In genomic region chr12:4143179-4143578, GRCm38 (mm10) we compare ENCODE assay signal across 18 mouse cellular contexts. TPM values are rescaled to one million over a fixed set of nuclear protein-coding genes. Genes with fewer than 3 reads are reported as not detected.
A peak's percentile ranks its signal among the peaks of the same experiment; 100 is the strongest.
DNase-seq lines count a peak whose midpoint lies in the region; ATAC-seq and TF ChIP-seq lines count a peak whose summit lies in the region.
"Had no signal": no experiment of that assay in that cellular context is flagged by ENCODE, and none has a peak within 500 bp of the region (broad histone marks: within the 10 kb centered on the region; RNA-seq: fewer than 3 reads in every experiment).

No protein-coding gene starts in this region.

- peak; percentile 29; the same call in 1 of the 2 replicates for TF ChIP-seq CTCF in hindbrain, postnatal 0 days (IDR thresholded peaks at IDR 0.05; ENCODE audit: low read depth)
- peak; percentile 42; the same call in 1 of the 2 replicates for TF ChIP-seq CTCF in lung, postnatal 0 days (IDR thresholded peaks at IDR 0.05)

- 93% methylated on average over 5 of the region's 5 CpGs for WGBS in hindbrain, postnatal 0 days
- 82% methylated on average over 5 of the region's 5 CpGs for WGBS in hindbrain, embryonic 12.5 days
- 91% methylated on average over 5 of the region's 5 CpGs for WGBS in lung, postnatal 0 days
- WGBS in embryonic facial prominence, embryonic 10.5 days = 89% methylated on average over 5 of the region's 5 CpGs

- H3K9me3 ChIP-seq in hindbrain, postnatal 0 days (ENCODE audit: low read length) = no peaks in the 10 kb centered on the region
- no peaks in the 10 kb centered on the region for H3K9me3 ChIP-seq in hindbrain, embryonic 12.5 days (replicated peaks)
- no peaks in the 10 kb centered on the region for H3K9me3 ChIP-seq in lung, postnatal 0 days (ENCODE audit: low read length)
- H3K9me3 ChIP-seq in embryonic facial prominence, embryonic 10.5 days = no peaks in the 10 kb centered on the region
- H3K9me3 ChIP-seq: hindbrain, embryonic 15.5 days; limb, embryonic 12.5 days had no signal

- H3K4me2 ChIP-seq in hindbrain, postnatal 0 days (ENCODE audit: low read depth, low read length) = no peak overlapping the region
- no peak overlapping the region for H3K4me2 ChIP-seq in hindbrain, embryonic 12.5 days (replicated peaks)
- no peak overlapping the region for H3K4me2 ChIP-seq in lung, postnatal 0 days (replicated peaks; ENCODE audit: low read depth, low read length)
- H3K4me2 ChIP-seq: hindbrain, embryonic 15.5 days; limb, embryonic 12.5 days had no signal

- H3K4me3 ChIP-seq in hindbrain, postnatal 0 days (ENCODE audit: low read length) = no peak overlapping the region
- no peak overlapping the region for H3K4me3 ChIP-seq in hindbrain, embryonic 12.5 days
- H3K4me3 ChIP-seq in lung, postnatal 0 days (ENCODE audit: low read depth, low read length) = no peak overlapping the region
- no peak overlapping the region for H3K4me3 ChIP-seq in embryonic facial prominence, embryonic 10.5 days
- H3K4me3 ChIP-seq: erythroblast, embryonic 14.5 days; hindbrain, embryonic 15.5 days; limb, embryonic 12.5 days; myocyte had no signal

- H3K9ac ChIP-seq in hindbrain, postnatal 0 days (replicated peaks; ENCODE audit: low read length) = no peak overlapping the region
- no peak overlapping the region for H3K9ac ChIP-seq in hindbrain, embryonic 12.5 days
- no peak overlapping the region for H3K9ac ChIP-seq in lung, postnatal 0 days (replicated peaks; ENCODE audit: low read depth)
- H3K9ac ChIP-seq: hindbrain, embryonic 15.5 days; limb, embryonic 12.5 days had no signal

- no peak for ATAC-seq in hindbrain, postnatal 0 days
- no peak for ATAC-seq in hindbrain, embryonic 12.5 days (ENCODE audit: low FRiP score)
- ATAC-seq in lung, postnatal 0 days = no peak
- ATAC-seq: forebrain, embryonic 16.5 days had no signal

- H3K27ac ChIP-seq in hindbrain, postnatal 0 days = no peak overlapping the region
- no peak overlapping the region for H3K27ac ChIP-seq in hindbrain, embryonic 12.5 days
- H3K27ac ChIP-seq in lung, postnatal 0 days (ENCODE audit: low read length) = no peak overlapping the region
- H3K27ac ChIP-seq in embryonic facial prominence, embryonic 10.5 days (replicated peaks) = no peak overlapping the region
- H3K27ac ChIP-seq: hindbrain, embryonic 15.5 days; limb, embryonic 12.5 days had no signal

- H3K4me1 ChIP-seq in hindbrain, postnatal 0 days (ENCODE audit: insufficient read depth, low read length) = no peaks in the 10 kb centered on the region; the same call in 1 of the 2 replicates
- H3K4me1 ChIP-seq in hindbrain, embryonic 12.5 days = no peaks in the 10 kb centered on the region
- no peaks in the 10 kb centered on the region for H3K4me1 ChIP-seq in lung, postnatal 0 days (ENCODE audit: insufficient read depth, low read depth, low read length)
- H3K4me1 ChIP-seq in embryonic facial prominence, embryonic 10.5 days = peaks cover 8% of the 10 kb centered on the region; the same call in 1 of the 2 replicates

- TF ChIP-seq EP300 in lung, postnatal 0 days (IDR thresholded peaks at IDR 0.05) = no peak

- H3K27me3 ChIP-seq in hindbrain, postnatal 0 days (ENCODE audit: insufficient read depth, low read length) = no peaks in the 10 kb centered on the region
- no peaks in the 10 kb centered on the region for H3K27me3 ChIP-seq in hindbrain, embryonic 12.5 days
- H3K27me3 ChIP-seq in lung, postnatal 0 days (replicated peaks; ENCODE audit: insufficient read depth, low read length) = no peaks in the 10 kb centered on the region
- H3K27me3 ChIP-seq in embryonic facial prominence, embryonic 10.5 days (replicated peaks; ENCODE audit: low read depth, poor library complexity, severe bottlenecking) = no peaks in the 10 kb centered on the region
- H3K27me3 ChIP-seq: hindbrain, embryonic 15.5 days; limb, embryonic 12.5 days had no signal

- H3K36me3 ChIP-seq in hindbrain, postnatal 0 days (ENCODE audit: insufficient read depth, low read length) = 0 out of 2 replicates have a peak, but pooled peaks cover 4% of the 10 kb centered on the region
- no peaks in the 10 kb centered on the region for H3K36me3 ChIP-seq in hindbrain, embryonic 12.5 days
- no peaks in the 10 kb centered on the region for H3K36me3 ChIP-seq in lung, postnatal 0 days (ENCODE audit: insufficient read depth, low read length)
- H3K36me3 ChIP-seq in embryonic facial prominence, embryonic 10.5 days (replicated peaks) = peaks cover 5% of the 10 kb centered on the region; the same call in 1 of the 2 replicates
- H3K36me3 ChIP-seq: hindbrain, embryonic 15.5 days had no signal

- no peak for DNase-seq in hindbrain, postnatal 0 days (ENCODE audit: low spot score)
- no peak for DNase-seq in lung, postnatal 0 days (ENCODE audit: low spot score)
- no peak for DNase-seq in lung, postnatal 4 days
- peak; percentile 45 for DNase-seq in ES-CJ7 (ENCODE audit: low read depth, low spot score)
- DNase-seq in induced T-regulatory cell, adult 2 months (ENCODE audit: low read depth) = peak; percentile 20
- DNase-seq in B cell, adult 2 months = no peak
- DNase-seq in embryonic facial prominence, embryonic 10.5 days (ENCODE audit: low spot score) = no peak
- DNase-seq: cerebellum, adult 18-20 months; embryo, embryonic 11 days; heart, postnatal 14 days; kidney, adult 8-10 months; right cerebral cortex, adult 18-20 months had no signal

RNA-seq across cellular contexts. Expression of gene Adcy3, which starts 10.3 kb away (rescaled TPM):
- 40.4 and 40.9 TPM in 2 replicates for total RNA-seq in hindbrain, postnatal 0 days (2014; rRNA removed)
- 11.5 and 12.5 TPM in 2 replicates for polyA plus RNA-seq in hindbrain, postnatal 0 days (2015; fragmentation: Nextera tagmentation; extraction: Ambion mirVana)
- polyA plus RNA-seq in hindbrain, embryonic 12.5 days (2016; fragmentation: Nextera tagmentation; extraction: Ambion mirVana) = 10.2 and 11.0 TPM in 2 replicates
- polyA plus RNA-seq in lung, postnatal 0 days (2015; fragmentation: Nextera tagmentation; extraction: Ambion mirVana) = 4.9 and 5.3 TPM in 2 replicates
- polyA plus RNA-seq in embryonic facial prominence, embryonic 10.5 days (2016; fragmentation: Nextera tagmentation; extraction: Ambion mirVana) = 6.1 and 7.7 TPM in 2 replicates

Comparison
In these comparisons a context has a peak if more than half of its experiments do, and no peak if none do; other contexts are left out.
1. DNase-seq: peak in ES-CJ7 (single experiment) and induced T-regulatory cell, adult 2 months (single experiment); none in hindbrain, postnatal 0 days (single experiment), lung, postnatal 0 days (single experiment), lung, postnatal 4 days (0 of 2), B cell, adult 2 months (0 of 2) and embryonic facial prominence, embryonic 10.5 days (single experiment).